Mouse (Mus musculus): ENCODE results near the gene P3h4.

DNA sequence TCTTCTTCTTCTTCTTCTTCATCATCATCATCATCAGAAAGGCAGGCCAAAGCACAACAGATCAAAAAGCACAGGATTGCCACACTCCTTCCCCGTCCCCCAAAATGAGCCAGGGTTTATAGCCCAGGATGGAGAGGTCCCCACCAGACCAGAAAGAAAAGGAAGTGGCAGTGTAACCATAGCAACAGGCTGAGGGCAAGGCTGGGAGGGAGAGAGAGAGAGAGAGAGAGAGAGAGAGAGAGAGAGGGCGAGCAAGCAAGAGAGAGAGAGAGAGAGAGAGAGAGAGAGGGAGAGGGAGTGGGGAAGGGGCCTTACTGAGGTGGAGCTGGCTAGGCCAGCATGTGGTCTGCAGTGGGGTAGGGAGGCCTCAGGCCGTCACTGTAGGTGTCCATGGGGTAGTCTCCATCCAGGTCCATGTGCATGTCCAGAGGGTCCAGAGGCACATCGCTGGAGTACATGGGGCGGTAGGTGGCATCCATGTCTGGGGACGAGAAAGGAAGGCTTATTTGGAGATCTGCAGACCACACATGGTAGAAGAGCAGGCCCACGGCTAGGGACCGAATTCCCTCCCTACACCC lies 42.6 kb downstream of the P3h4 start:
- TF ChIP-seq CTCF (IDR thresholded peaks at IDR 0.05) (no peak), EP300 (IDR thresholded peaks at IDR 0.05; ENCODE audit: insufficient read depth, low read depth, low read length) (no peak), POLR2A (IDR thresholded peaks at IDR 0.05; ENCODE audit: insufficient read depth, low read depth, low read length) (no peak)

All from heart, adult 2 months (tissue).